In the genomic region with DNA sequence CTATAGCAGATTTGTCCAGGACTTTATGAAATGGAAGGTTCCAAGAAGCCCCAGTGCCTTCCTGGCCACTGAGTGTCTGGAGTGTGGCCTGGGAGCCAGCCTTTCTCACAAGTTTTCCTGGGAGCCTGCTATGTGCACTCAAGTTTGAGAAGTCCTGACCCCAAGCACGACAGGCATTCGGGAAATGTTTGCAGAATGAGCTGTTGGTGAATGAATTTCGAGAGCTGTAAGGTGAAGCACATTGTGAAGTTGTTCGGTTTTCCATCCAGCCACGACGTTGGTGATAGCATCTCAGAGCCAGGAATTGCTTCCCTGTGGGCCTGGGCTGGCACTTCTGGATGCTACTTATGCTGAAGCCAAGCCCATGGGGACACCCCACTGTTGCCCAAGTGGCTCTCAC, we compare ENCODE assay signal across 28 mouse cellular contexts.
A peak's percentile ranks its signal among the peaks of the same experiment; 100 is the strongest.
DNase-seq lines count a peak whose midpoint lies in the region; ATAC-seq and TF ChIP-seq lines count a peak whose summit lies in the region.
"Had no signal": no experiment of that assay in that cellular context is flagged by ENCODE, and none has a peak within 500 bp of the region (broad histone marks: within the 10 kb centered on the region; RNA-seq: fewer than 3 reads in every experiment).

No protein-coding gene starts in this region.

- WGBS in kidney, adult 2 months = 36% methylated on average over 6 of the region's 6 CpGs
- WGBS in lung, adult 2 months = 55% methylated on average over 6 of the region's 6 CpGs
- WGBS in stomach, postnatal 0 days = 51% methylated on average over 6 of the region's 6 CpGs

- H3K4me1 ChIP-seq in kidney, adult 2 months (ENCODE audit: control insufficient read depth, insufficient read depth, low read length) = peaks cover 2% of the 10 kb centered on the region; the same call in 1 of the 2 replicates
- H3K4me1 ChIP-seq in lung, adult 2 months (ENCODE audit: control insufficient read depth, insufficient read depth, low read length) = 0 out of 2 replicates have a peak, but pooled peaks cover 2% of the 10 kb centered on the region
- H3K4me1 ChIP-seq in stomach, postnatal 0 days (replicated peaks; ENCODE audit: control insufficient read depth, insufficient read depth) = no peaks in the 10 kb centered on the region
- H3K4me1 ChIP-seq: neural tube, embryonic 12.5 days had no signal

- no peaks in the 10 kb centered on the region for H3K27me3 ChIP-seq in kidney, adult 2 months (replicated peaks; ENCODE audit: control insufficient read depth, insufficient read depth, low read length)
- no peaks in the 10 kb centered on the region for H3K27me3 ChIP-seq in stomach, postnatal 0 days (ENCODE audit: control insufficient read depth, insufficient read depth, low read length)
- H3K27me3 ChIP-seq: embryonic facial prominence, embryonic 13.5 days; heart, embryonic 12.5 days; limb, embryonic 13.5 days; neural tube, embryonic 12.5 days had no signal

- H3K9me3 ChIP-seq in stomach, postnatal 0 days (ENCODE audit: control insufficient read depth, low read length) = no peaks in the 10 kb centered on the region
- H3K9me3 ChIP-seq: embryonic facial prominence, embryonic 13.5 days; forebrain, embryonic 12.5 days; G1E; heart, embryonic 12.5 days; limb, embryonic 13.5 days; midbrain, embryonic 12.5 days; neural tube, embryonic 12.5 days had no signal

- DNase-seq in kidney, adult 2 months = peak; percentile 55
- no peak for DNase-seq in kidney, postnatal 10 days
- peak; percentile 49 for DNase-seq in Muller cell, postnatal 12 days (ENCODE audit: inconsistent ontology term)
- DNase-seq in lung, adult 2 months = peak; percentile 60
- DNase-seq in lung, postnatal 10 days = peak; percentile 45
- no peak for DNase-seq in cerebellum, postnatal 4 days (ENCODE audit: low spot score in 2 of 2)
- no peak for DNase-seq in spleen, postnatal 14 days (ENCODE audit: low spot score in 2 of 2)
- DNase-seq in stomach, postnatal 0 days (ENCODE audit: low spot score) = no peak
- DNase-seq: adrenal gland, postnatal 14 days; cerebellum, adult 11 months; cerebellum, adult 9-10 months; forebrain, postnatal 0 days; heart, adult 2 months; heart, postnatal 4 days; right cerebral cortex, adult 18-20 months; spleen, adult 18-20 months had no signal

- no peak for TF ChIP-seq CTCF in kidney, adult 2 months (conservative IDR thresholded peaks at IDR 0.05; ENCODE audit: insufficient read depth, insufficient read length, low read depth, low read length)
- no peak for TF ChIP-seq CTCF in lung, adult 2 months (IDR thresholded peaks at IDR 0.05; ENCODE audit: insufficient read depth, low read length)
- no peak for TF ChIP-seq CTCF in stomach, postnatal 0 days (IDR thresholded peaks at IDR 0.05; ENCODE audit: low read depth)

- H3K9ac ChIP-seq in stomach, postnatal 0 days (ENCODE audit: low read length) = no peak overlapping the region
- H3K9ac ChIP-seq: embryonic facial prominence, embryonic 13.5 days; forebrain, embryonic 12.5 days; forebrain, postnatal 0 days; heart, embryonic 12.5 days; hindbrain, embryonic 14.5 days; limb, embryonic 13.5 days; midbrain, embryonic 12.5 days; neural tube, embryonic 12.5 days had no signal

- no peak for TF ChIP-seq EP300 in stomach, postnatal 0 days (optimal IDR thresholded peaks at IDR 0.05)

- H3K27ac ChIP-seq in kidney, adult 2 months (ENCODE audit: insufficient read depth, low read depth, low read length) = no peak overlapping the region
- H3K27ac ChIP-seq in stomach, postnatal 0 days (replicated peaks) = no peak overlapping the region
- H3K27ac ChIP-seq: embryonic facial prominence, embryonic 13.5 days; forebrain, embryonic 12.5 days; heart, adult 2 months; hindbrain, embryonic 14.5 days; limb, embryonic 13.5 days; midbrain, embryonic 12.5 days; neural tube, embryonic 12.5 days had no signal

- H3K36me3 ChIP-seq in kidney, adult 2 months (ENCODE audit: control insufficient read depth, insufficient read depth, low read length) = no peaks in the 10 kb centered on the region
- H3K36me3 ChIP-seq in stomach, postnatal 0 days (ENCODE audit: control insufficient read depth, insufficient read depth, low read length) = no peaks in the 10 kb centered on the region
- H3K36me3 ChIP-seq: embryonic facial prominence, embryonic 13.5 days; forebrain, embryonic 12.5 days; G1E; heart, embryonic 12.5 days; limb, embryonic 13.5 days; midbrain, embryonic 12.5 days; neural tube, embryonic 12.5 days had no signal

- H3K4me2 ChIP-seq in stomach, postnatal 0 days (replicated peaks; ENCODE audit: low read depth) = no peak overlapping the region
- H3K4me2 ChIP-seq: embryonic facial prominence, embryonic 13.5 days; forebrain, embryonic 12.5 days; heart, embryonic 12.5 days; hindbrain, embryonic 14.5 days; limb, embryonic 13.5 days; liver, embryonic 11.5 days; midbrain, embryonic 12.5 days; neural tube, embryonic 12.5 days had no signal

- TF ChIP-seq POLR2A in kidney, adult 2 months (IDR thresholded peaks at IDR 0.05; ENCODE audit: low read depth, low read length) = no peak
- no peak for TF ChIP-seq POLR2A in lung, adult 2 months (IDR thresholded peaks at IDR 0.05; ENCODE audit: borderline replicate concordance, extremely low read depth, low read depth, low read length)

- no peak overlapping the region for H3K4me3 ChIP-seq in kidney, adult 2 months (ENCODE audit: insufficient read depth, low read depth, low read length)
- H3K4me3 ChIP-seq in lung, adult 2 months (replicated peaks; ENCODE audit: extremely low read depth, low read depth, low read length) = no peak overlapping the region
- H3K4me3 ChIP-seq in stomach, postnatal 0 days (ENCODE audit: low read depth, low read length) = no peak overlapping the region
- H3K4me3 ChIP-seq: embryonic facial prominence, embryonic 13.5 days; erythroblast, embryonic 14.5 days; forebrain, embryonic 12.5 days; heart, adult 2 months; heart, embryonic 12.5 days; limb, embryonic 13.5 days; midbrain, embryonic 12.5 days; myocyte; neural tube, embryonic 12.5 days had no signal

- ATAC-seq in stomach, postnatal 0 days (ENCODE audit: low FRiP score, low TSS enrichment) = no peak
- ATAC-seq: forebrain, postnatal 0 days; inflammation-experienced regulatory T-cells, adult 6 months had no signal

Comparison
In these comparisons a context has a peak if more than half of its experiments do, and no peak if none do; other contexts are left out.
1. DNase-seq: peak in kidney, adult 2 months (single experiment), Muller cell, postnatal 12 days (single experiment), lung, adult 2 months (single experiment) and lung, postnatal 10 days (single experiment); none in kidney, postnatal 10 days (single experiment), cerebellum, postnatal 4 days (0 of 2), spleen, postnatal 14 days (0 of 2) and stomach, postnatal 0 days (single experiment).